Mouse (Mus musculus) CH12.LX (cell line): ENCODE results near the gene Pvalb. TPM values are rescaled to one million over a fixed set of nuclear protein-coding genes. Genes with fewer than 3 reads are reported as not detected.

ENCODE experiments used
- DNase-seq: peaks from one replicate; pipeline ENCODE4 v3.0.0-alpha.2; 2013; ENCODE audit errors: extremely low read depth
- H3K27ac ChIP-seq: 2 replicates; pipeline ENCODE4 v1.5.1; 2012; ENCODE audit warnings: low read depth, mild to moderate bottlenecking, control low read depth, moderate library complexity; ENCODE audit not compliant: insufficient read depth
- H3K27me3 ChIP-seq: replicated peaks from 2 replicates; pipeline ENCODE3; 2012; ENCODE audit warnings: inconsistent platforms
- H3K36me3 ChIP-seq, 2 experiments: replicated peaks in 1 of 2; 2 replicates each; pipeline versions ENCODE3 to v1.6.1; 2012; ENCODE audit warnings: inconsistent platforms in 1 of 2, low read length in 1 of 2, mild to moderate bottlenecking in 1 of 2, mixed read lengths in 1 of 2, moderate library complexity in 1 of 2; ENCODE audit not compliant: control insufficient read depth in 1 of 2, insufficient read depth in 1 of 2
- H3K4me1 ChIP-seq, 2 experiments: 2 replicates each; pipeline ENCODE4 v1.6.1; 2012; ENCODE audit warnings: inconsistent platforms in 1 of 2, moderate library complexity in 1 of 2; ENCODE audit not compliant: insufficient read depth in 2 of 2, control insufficient read depth in 1 of 2
- H3K4me2 ChIP-seq: 2 replicates; pipeline ENCODE4 v1.6.1; 2012; ENCODE audit warnings: low read depth, mild to moderate bottlenecking, control low read depth; ENCODE audit not compliant: poor library complexity, insufficient read depth, severe bottlenecking
- H3K4me3 ChIP-seq, 3 experiments: fragments of 150-350 bp in 1 of 3; sonication (generic) in 1 of 3; replicated peaks in 1 of 3; 2 replicates each; pipeline versions ENCODE3 to v1.5.1; 2011 to 2012; ENCODE audit warnings: low read depth in 2 of 3, low read length in 2 of 3, mild to moderate bottlenecking in 2 of 3, moderate library complexity in 2 of 3, control low read depth in 1 of 3, improper control_type of control experiment in 1 of 3, inconsistent platforms in 1 of 3, mixed read lengths in 1 of 3; ENCODE audit not compliant: poor library complexity in 1 of 3
- H3K79me2 ChIP-seq: replicated peaks from 2 replicates; pipeline ENCODE4 v1.6.1; 2012; ENCODE audit warnings: mild to moderate bottlenecking, moderate library complexity; ENCODE audit not compliant: control insufficient read depth, poor library complexity, insufficient read depth, severe bottlenecking; ENCODE audit errors: extremely low read depth
- H3K9ac ChIP-seq: 2 replicates; pipeline ENCODE4 v1.6.1; 2012; ENCODE audit warnings: low read depth, mild to moderate bottlenecking, control low read depth, moderate library complexity; ENCODE audit not compliant: insufficient read depth
- H3K9me3 ChIP-seq: replicated peaks from 2 replicates; pipeline ENCODE3; 2012; ENCODE audit warnings: low read length, inconsistent platforms, mixed read lengths
- BHLHE40 ChIP-seq: IDR thresholded peaks from 2 replicates; pipeline ENCODE4 v1.6.1; 2011; ENCODE audit warnings: mild to moderate bottlenecking, low read depth, low read length, improper control_type of control experiment
- CHD2 ChIP-seq: IDR thresholded peaks from 2 replicates; pipeline ENCODE4 v1.6.1; 2011; ENCODE audit warnings: low read length, improper control_type of control experiment
- ELF1 ChIP-seq: IDR thresholded peaks from 2 replicates; pipeline ENCODE4 v1.6.1; 2014; ENCODE audit warnings: low read depth, mild to moderate bottlenecking, inconsistent platforms, low read length, improper control_type of control experiment
- EP300 ChIP-seq: IDR thresholded peaks from 2 replicates; pipeline ENCODE4 v1.6.1; 2011; ENCODE audit warnings: low read length, improper control_type of control experiment
- ETS1 ChIP-seq: conservative IDR thresholded peaks from 2 replicates; pipeline ENCODE4 v1.6.1; 2012; ENCODE audit warnings: low read depth, mild to moderate bottlenecking, inconsistent platforms, low read length, improper control_type of control experiment, moderate library complexity
- GABPA ChIP-seq: IDR thresholded peaks from 2 replicates; pipeline ENCODE4 v1.6.1; 2012; ENCODE audit warnings: low read depth, low read length, improper control_type of control experiment, inconsistent platforms; ENCODE audit not compliant: insufficient replicate concordance
- HCFC1 ChIP-seq: IDR thresholded peaks from 2 replicates; pipeline ENCODE4 v1.6.1; 2012; ENCODE audit warnings: low read depth, mild to moderate bottlenecking, inconsistent platforms, low read length, improper control_type of control experiment
- IRF4 ChIP-seq: IDR thresholded peaks from 2 replicates; pipeline ENCODE4 v1.6.1; 2014; ENCODE audit warnings: low read depth, mild to moderate bottlenecking, inconsistent platforms, low read length, improper control_type of control experiment
- JUN ChIP-seq: IDR thresholded peaks from 2 replicates; pipeline ENCODE4 v1.6.1; 2011; ENCODE audit warnings: low read depth, mild to moderate bottlenecking, low read length, improper control_type of control experiment, moderate library complexity; ENCODE audit not compliant: insufficient read depth
- JUND ChIP-seq: conservative IDR thresholded peaks from 2 replicates; pipeline ENCODE4 v1.6.1; 2011; ENCODE audit warnings: low read depth, low read length, improper control_type of control experiment
- KAT2A ChIP-seq: IDR thresholded peaks from 2 replicates; pipeline ENCODE4 v1.6.1; 2012; ENCODE audit warnings: low read length, improper control_type of control experiment, inconsistent platforms; ENCODE audit not compliant: insufficient replicate concordance
- NELFE ChIP-seq: IDR thresholded peaks from 2 replicates; pipeline ENCODE4 v1.6.1; 2011; ENCODE audit warnings: low read depth, low read length, improper control_type of control experiment
- NRF1 ChIP-seq: IDR thresholded peaks from 2 replicates; pipeline ENCODE4 v1.6.1; 2014; ENCODE audit warnings: low read depth, mild to moderate bottlenecking, inconsistent platforms, low read length, improper control_type of control experiment, moderate library complexity
- PAX5 ChIP-seq: IDR thresholded peaks from 2 replicates; pipeline ENCODE4 v1.6.1; 2012; ENCODE audit warnings: low read length, inconsistent platforms, mixed read lengths
- RAD21 ChIP-seq: IDR thresholded peaks from 2 replicates; pipeline ENCODE4 v1.6.1; 2011; ENCODE audit warnings: low read depth, mild to moderate bottlenecking, low read length, improper control_type of control experiment, moderate library complexity
- RCOR1 ChIP-seq: conservative IDR thresholded peaks from 2 replicates; pipeline ENCODE4 v1.6.1; 2012; ENCODE audit warnings: low read depth, mild to moderate bottlenecking, inconsistent platforms, low read length, improper control_type of control experiment
- SIN3A ChIP-seq: IDR thresholded peaks from 2 replicates; pipeline ENCODE4 v1.6.1; 2012; ENCODE audit warnings: low read length, improper control_type of control experiment, inconsistent platforms
- TCF12 ChIP-seq: IDR thresholded peaks from 2 replicates; pipeline ENCODE4 v1.6.1; 2014; ENCODE audit warnings: low read depth, mild to moderate bottlenecking, inconsistent platforms, low read length, improper control_type of control experiment
- USF2 ChIP-seq: conservative IDR thresholded peaks from 2 replicates; pipeline ENCODE4 v1.6.1; 2011; ENCODE audit warnings: low read depth, low read length, improper control_type of control experiment
- ZKSCAN1 ChIP-seq: IDR thresholded peaks from 2 replicates; pipeline ENCODE4 v1.6.1; 2012; ENCODE audit warnings: low read depth, inconsistent platforms, low read length, improper control_type of control experiment, borderline replicate concordance
- dilution Hi-C: fragments of 300-500 bp; cut with MboI; formaldehyde crosslinking; loops from 2 replicates; pipeline ENCODE4 v1.14.3; 2020; ENCODE audit warnings: low sequenced_read_pairs; ENCODE audit not compliant: extremely low pct_unique_long_range_greater_than_20kb, extremely low pct_ligation_motif_present
- in situ Hi-C: fragments of 300-500 bp; cut with MboI; formaldehyde crosslinking; loops from 3 replicates; pipeline ENCODE4 v1.14.3; 2019; ENCODE audit warnings: low sequenced_read_pairs, low pct_ligation_motif_present, low pct_unique_long_range_greater_than_20kb, mixed read lengths
- polyA plus RNA-seq: library from polyadenylated mRNA; unstranded; fragments of >175 nt; gene quantifications from 2 replicates; pipeline ENCODE4 v1.2.1, GENCODE M21; 2012; ENCODE audit warnings: low read depth; ENCODE audit not compliant: insufficient read length
- total RNA-seq, 2 experiments: library from RNA; depleted of rRNA; stranded (reverse); fragments of 300-350 nt in 1 of 2; fragments of >200 nt in 1 of 2; gene quantifications; 2 replicates each; pipeline ENCODE4 v1.2.3; 2012 to 2014

Gene Pvalb
- total and polyA plus RNA-seq, 3 experiments, result 11.4 to 16.4 (median 12.8) TPM

DNA sequence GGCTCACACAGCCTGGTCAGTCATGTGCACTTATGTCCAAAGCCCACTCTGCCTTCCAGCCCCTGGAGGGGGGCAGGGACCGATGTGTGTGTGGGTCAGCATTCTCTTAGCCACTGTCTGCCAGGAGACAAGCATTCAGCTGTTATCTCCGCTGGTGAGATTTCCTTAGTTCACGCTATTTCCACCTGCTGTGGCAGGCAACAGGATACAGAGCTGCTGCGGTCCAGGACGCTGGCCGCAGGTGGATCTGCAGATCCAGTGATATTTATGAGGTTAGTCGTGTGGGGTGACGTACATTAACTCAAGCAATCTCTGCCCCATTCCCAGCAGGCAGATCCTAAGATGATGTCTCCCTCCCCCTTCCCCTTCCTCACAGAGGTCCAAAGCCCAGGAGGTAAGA lies 5.2 kb upstream of the Pvalb start:
- Histone ChIP-seq H3K27me3 (no peaks in the 10 kb centered on the region), H3K79me2 (no peaks in the 10 kb centered on the region), H3K4me1 (peaks cover 24 to 27% of the 10 kb centered on the region in 2 experiments), H3K36me3 (no peaks in the 10 kb centered on the region), H3K9ac (no peak overlapping the region), H3K9me3 (peaks cover 10% of the 10 kb centered on the region), H3K27ac (no peak overlapping the region), H3K4me2 (no peak overlapping the region), H3K4me3 (no peak overlapping the region)
- DNase-seq, result no peak
- dilution Hi-C loops, result no loop called here
- TF ChIP-seq NRF1, result no peak
- no peak for TF ChIP-seq SIN3A
- TF ChIP-seq RCOR1, result no peak
- no peak for TF ChIP-seq ETS1
- no peak for TF ChIP-seq JUN
- TF ChIP-seq ELF1, result no peak
- TF ChIP-seq RAD21, result no peak
- TF ChIP-seq ZKSCAN1, result no peak
- no peak for TF ChIP-seq NELFE
- TF ChIP-seq JUND, result no peak
- TF ChIP-seq GABPA, result no peak
- TF ChIP-seq USF2, result no peak
- TF ChIP-seq PAX5, result no peak
- in situ Hi-C loops, result no loop called here

- no peak overlapping the region for H3K4me2 ChIP-seq
- H3K9me3 ChIP-seq, result peaks cover 10% of the 10 kb centered on the region
- peak overlapping the region; percentile 28; the same call in 1 of the 2 replicates for H3K27ac ChIP-seq
- peaks cover 29 to 35% of the 10 kb centered on the region in 2 experiments for H3K4me1 ChIP-seq
- H3K79me2 ChIP-seq, result no peaks in the 10 kb centered on the region
- in situ Hi-C loops, result no loop called here
- TF ChIP-seq NRF1 (no peak), IRF4 (peak; percentile 73; the same call in 1 of the 2 replicates), CHD2 (peak; percentile 43; the same call in 1 of the 2 replicates), EP300 (peak; percentile 84), SIN3A (0 out of 2 replicates have a peak, but pooled peaks have one; percentile 32), TCF12 (peak; percentile 52; the same call in 1 of the 2 replicates), ETS1 (peak; percentile 43), BHLHE40 (peak; percentile 26; the same call in 1 of the 2 replicates), ELF1 (peak; percentile 50; the same call in 1 of the 2 replicates), HCFC1 (no peak), KAT2A (no peak)
- no peak overlapping the region for H3K9ac ChIP-seq
- no peaks in the 10 kb centered on the region for H3K27me3 ChIP-seq
- no peaks in the 10 kb centered on the region for H3K36me3 ChIP-seq
- dilution Hi-C loops, result no loop called here
- DNase-seq, result peak; percentile 88
- no peak overlapping the region for H3K4me3 ChIP-seq
These were observed 4.0 kb upstream of the Pvalb start for GRCm38 (mm10) chr15:78210203-78210602.
